Mouse (Mus musculus) heart, embryonic 11.5 days (tissue): ENCODE data around the gene Dock10. TPM values are rescaled to one million over a fixed set of nuclear protein-coding genes. Genes with fewer than 3 reads are reported as not detected.
"Not testable (repeated sequence)": the region's sequence is repeated elsewhere in the genome, so short reads cannot be mapped to it uniquely, and the experiment has no call there.

Experiments
- ATAC-seq: fragments of 200-750 bp; cut with Nextera tagmentation; replicated peaks from 2 replicates; pipeline ENCODE4 v1.8.0; 2017; ENCODE audit warnings: moderate library complexity; ENCODE audit not compliant: insufficient number of reproducible peaks, low FRiP score, low TSS enrichment
- H3K27ac ChIP-seq: fragments of 300-500 bp; sonication (generic); 2 replicates; pipeline ENCODE4 v1.5.1; 2014; ENCODE audit warnings: mild to moderate bottlenecking, low read depth, low read length
- H3K27me3 ChIP-seq: fragments of 300-500 bp; sonication (generic); 2 replicates; pipeline ENCODE4 v1.6.1; 2014; ENCODE audit warnings: mild to moderate bottlenecking, low read length, mixed read lengths; ENCODE audit not compliant: control insufficient read depth, insufficient read depth
- H3K36me3 ChIP-seq: fragments of 300-500 bp; sonication (generic); 2 replicates; pipeline ENCODE4 v1.6.1; 2014; ENCODE audit warnings: mild to moderate bottlenecking, low read length, moderate library complexity, mixed read lengths; ENCODE audit not compliant: control insufficient read depth, insufficient read depth
- H3K4me1 ChIP-seq: fragments of 300-500 bp; sonication (generic); 2 replicates; pipeline ENCODE4 v1.6.1; 2014; ENCODE audit warnings: low read length; ENCODE audit not compliant: control insufficient read depth, insufficient read depth
- H3K4me2 ChIP-seq: fragments of 300-500 bp; sonication (generic); 2 replicates; pipeline ENCODE4 v1.6.1; 2014; ENCODE audit warnings: mild to moderate bottlenecking, moderate library complexity
- H3K4me3 ChIP-seq: fragments of 300-500 bp; sonication (generic); 2 replicates; pipeline ENCODE4 v1.5.1; 2014; ENCODE audit warnings: low read depth, low read length
- H3K9ac ChIP-seq: fragments of 300-500 bp; sonication (generic); 2 replicates; pipeline ENCODE4 v1.6.1; 2014; ENCODE audit warnings: mild to moderate bottlenecking, low read depth, low read length, moderate library complexity
- H3K9me3 ChIP-seq: fragments of 300-500 bp; sonication (generic); replicated peaks from 2 replicates; pipeline ENCODE4 v1.6.1; 2016; ENCODE audit warnings: low read length; ENCODE audit not compliant: control insufficient read depth
- WGBS: fragments of 180-500 bp; shearing (Covaris S2); extraction: QIAGEN DNeasy Blood & Tissue Kit; methylation state at CpG from one replicate; pipeline ENCODE4 v1.1.7; 2014; ENCODE audit not compliant: insufficient replicate concordance; 5-methylcytosine and 5-hydroxymethylcytosine counted together
- polyA plus RNA-seq: library from polyadenylated mRNA; unstranded; fragments of >200 nt; fragmentation: Nextera tagmentation; extraction: Ambion mirVana; gene quantifications from 2 replicates; pipeline ENCODE4 v1.2.1, GENCODE M21; 2014

The Dock10 gene
- polyA plus RNA-seq, 1 experiment from 2014 or later: 3.6 TPM

DNA sequence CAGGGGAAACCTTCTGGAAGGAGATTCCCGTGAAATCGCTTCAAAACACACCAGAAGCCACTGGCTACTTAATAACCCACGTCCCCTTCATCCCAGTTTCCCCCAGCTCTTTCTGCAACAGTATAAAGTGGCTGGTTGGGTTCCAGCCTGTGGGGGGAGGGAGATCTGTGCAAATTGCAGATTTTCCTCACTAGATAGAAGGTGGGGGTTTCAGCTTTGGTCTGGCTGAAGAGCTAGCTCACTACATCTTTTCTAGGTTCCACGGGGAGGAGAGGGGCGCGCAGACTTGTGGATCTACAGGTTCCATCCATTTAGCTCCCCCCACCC, 714 bp downstream of the Dock10 start:
- peak overlapping the region; percentile 62 for H3K4me3 ChIP-seq
- H3K9ac ChIP-seq: no peak overlapping the region
- no peaks in the 10 kb centered on the region for H3K36me3 ChIP-seq
- under 1% methylated on average over 6 of the region's 6 CpGs for WGBS
- no peaks in the 10 kb centered on the region; the same call in 1 of the 2 replicates for H3K27me3 ChIP-seq
- H3K27ac ChIP-seq: no peak overlapping the region
- no peaks in the 10 kb centered on the region for H3K4me1 ChIP-seq
- no peak for ATAC-seq
- H3K4me2 ChIP-seq: peak overlapping the region; percentile 95
- H3K9me3 ChIP-seq: no peaks in the 10 kb centered on the region

DNA sequence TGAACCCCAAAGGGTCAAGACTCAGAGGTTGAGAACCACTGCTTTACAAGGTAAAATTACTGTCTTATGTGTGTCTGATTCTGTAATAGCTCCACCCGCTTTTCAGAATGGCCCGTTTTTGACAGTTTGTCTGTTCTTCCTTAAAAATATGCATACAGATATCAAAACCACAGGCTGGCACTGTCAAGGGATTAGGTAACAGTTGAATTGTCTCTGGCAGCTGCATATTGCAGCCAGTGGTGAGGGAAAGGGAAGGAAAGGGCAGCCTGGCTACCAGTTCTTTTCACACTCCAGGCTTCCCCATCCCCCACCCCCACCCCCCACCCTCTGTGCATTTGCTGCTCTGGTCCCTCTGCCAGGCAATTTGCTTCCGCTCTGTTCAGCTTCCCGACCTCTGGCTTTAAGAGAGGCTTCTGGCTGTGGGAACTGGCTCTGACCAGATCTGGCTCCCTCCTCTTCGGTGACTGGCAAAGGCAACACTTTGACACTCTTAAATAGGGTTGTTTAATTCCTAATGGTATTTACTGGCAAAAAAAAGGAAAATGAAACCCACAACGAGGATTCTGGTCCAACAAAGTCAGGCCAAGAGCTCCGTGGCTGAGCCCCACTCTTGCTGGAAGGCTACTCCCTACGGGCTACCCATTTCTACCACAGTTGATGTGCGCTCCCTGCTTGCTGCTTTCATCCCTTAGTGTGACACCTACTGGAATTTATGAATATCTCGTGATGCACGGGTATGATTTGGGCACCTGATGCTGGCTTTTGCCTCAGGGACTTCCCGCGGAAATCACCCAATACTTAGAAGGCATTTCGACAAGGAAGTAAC, 1.3 kb downstream of the Dock10 start:
- H3K4me1 ChIP-seq: no peaks in the 10 kb centered on the region
- H3K9ac ChIP-seq: no peak overlapping the region
- H3K9me3 ChIP-seq: no peaks in the 10 kb centered on the region
- ATAC-seq: no peak
- H3K4me3 ChIP-seq: peak overlapping the region; percentile 62
- H3K36me3 ChIP-seq: no peaks in the 10 kb centered on the region
- no peaks in the 10 kb centered on the region; the same call in 1 of the 2 replicates for H3K27me3 ChIP-seq
- WGBS: 6% methylated on average over 14 of the region's 14 CpGs
- H3K4me2 ChIP-seq: peak overlapping the region; percentile 95
- H3K27ac ChIP-seq: no peak overlapping the region

DNA sequence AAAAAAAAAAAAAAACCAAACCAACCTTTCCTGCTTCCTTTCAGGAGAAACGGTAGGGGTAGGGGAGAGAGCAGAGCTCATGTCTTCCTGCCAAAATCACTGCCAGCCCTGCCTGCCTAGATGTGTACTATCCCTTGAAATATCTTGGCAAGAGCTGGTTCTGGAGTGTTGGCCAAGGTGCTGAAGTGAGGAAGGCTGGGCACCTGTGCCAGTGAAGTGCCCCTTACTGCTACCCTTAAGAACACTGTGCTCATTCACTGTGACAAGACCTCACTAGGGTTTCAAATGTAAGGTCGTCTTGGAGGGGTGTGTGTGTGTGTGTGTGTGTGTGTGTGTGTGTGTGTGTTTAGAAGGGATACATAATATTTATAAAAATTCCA, 2.3 kb downstream of the Dock10 start:
- no peaks in the 10 kb centered on the region; the same call in 1 of the 2 replicates for H3K27me3 ChIP-seq
- no peak overlapping the region for H3K27ac ChIP-seq
- no peaks in the 10 kb centered on the region for H3K4me1 ChIP-seq
- no peak overlapping the region for H3K4me2 ChIP-seq
- WGBS: 43% methylated on average over 2 of the region's 2 CpGs
- H3K9ac ChIP-seq: no peak overlapping the region
- ATAC-seq: no peak
- no peak overlapping the region for H3K4me3 ChIP-seq
- H3K9me3 ChIP-seq: no peaks in the 10 kb centered on the region
- no peaks in the 10 kb centered on the region for H3K36me3 ChIP-seq

DNA sequence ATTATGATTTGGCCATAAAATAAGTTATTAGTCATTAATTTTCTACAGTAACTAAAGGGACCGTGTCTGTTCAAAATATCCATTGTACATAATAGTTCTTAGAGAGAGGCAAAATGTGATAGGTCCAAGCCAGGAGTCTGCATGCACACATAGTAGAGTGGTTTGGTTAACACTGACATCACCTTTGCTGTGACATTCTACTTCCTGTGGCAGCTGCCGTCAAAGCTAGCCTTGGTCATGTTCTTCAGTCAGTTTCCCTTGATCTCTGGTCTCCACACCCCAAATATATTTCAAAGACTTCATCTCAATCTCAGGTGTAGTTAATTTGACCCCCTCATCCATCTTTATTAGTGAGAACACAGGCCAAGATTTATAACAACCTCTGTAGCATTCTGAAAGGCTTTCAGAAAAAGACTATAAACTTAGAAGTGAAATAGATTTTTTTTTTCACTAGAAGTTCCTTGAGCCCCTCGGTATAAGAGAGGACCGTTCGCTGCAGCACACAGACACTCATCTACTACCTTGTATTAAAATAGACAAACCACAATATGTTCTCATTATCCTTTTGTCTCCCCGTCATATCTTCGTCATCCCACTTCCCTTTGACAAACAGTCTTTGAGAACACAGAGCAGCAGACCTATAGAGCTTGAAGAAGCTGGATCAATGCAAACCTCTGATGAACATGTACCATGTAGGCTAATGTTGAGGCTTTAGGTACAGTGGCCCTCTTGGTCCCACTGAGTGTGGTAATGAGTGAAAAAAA, 2.8 kb downstream of the Dock10 start:
- no peak overlapping the region for H3K9ac ChIP-seq
- H3K9me3 ChIP-seq: no peaks in the 10 kb centered on the region
- no peaks in the 10 kb centered on the region; the same call in 1 of the 2 replicates for H3K27me3 ChIP-seq
- H3K4me3 ChIP-seq: no peak overlapping the region
- H3K4me1 ChIP-seq: no peaks in the 10 kb centered on the region
- no peak overlapping the region for H3K27ac ChIP-seq
- WGBS: 83% methylated on average over 7 of the region's 7 CpGs
- H3K36me3 ChIP-seq: no peaks in the 10 kb centered on the region
- no peak for ATAC-seq
- no peak overlapping the region for H3K4me2 ChIP-seq

DNA sequence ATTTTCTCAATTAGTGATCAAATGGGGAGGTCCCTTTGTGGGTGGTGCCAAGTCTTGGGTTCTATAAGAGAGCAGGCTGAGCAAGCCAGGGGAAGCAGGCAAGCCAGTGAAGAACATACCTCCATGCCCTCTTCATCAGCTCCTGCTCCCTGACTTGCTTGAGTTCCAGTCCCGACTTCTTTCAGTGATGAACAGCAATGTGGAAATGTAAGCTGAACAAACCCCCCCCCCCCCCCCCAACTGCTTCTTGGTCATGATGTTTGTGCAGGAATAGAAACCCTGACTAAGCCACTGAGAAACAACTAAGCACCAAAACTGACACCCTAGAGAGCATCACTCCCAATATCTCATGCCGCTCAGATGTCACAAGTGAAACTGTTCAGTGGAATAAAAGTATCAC, 9.2 kb downstream of the Dock10 start:
- not testable (repeated sequence) for ATAC-seq
- WGBS: 79% methylated on average over 2 of the region's 2 CpGs

DNA sequence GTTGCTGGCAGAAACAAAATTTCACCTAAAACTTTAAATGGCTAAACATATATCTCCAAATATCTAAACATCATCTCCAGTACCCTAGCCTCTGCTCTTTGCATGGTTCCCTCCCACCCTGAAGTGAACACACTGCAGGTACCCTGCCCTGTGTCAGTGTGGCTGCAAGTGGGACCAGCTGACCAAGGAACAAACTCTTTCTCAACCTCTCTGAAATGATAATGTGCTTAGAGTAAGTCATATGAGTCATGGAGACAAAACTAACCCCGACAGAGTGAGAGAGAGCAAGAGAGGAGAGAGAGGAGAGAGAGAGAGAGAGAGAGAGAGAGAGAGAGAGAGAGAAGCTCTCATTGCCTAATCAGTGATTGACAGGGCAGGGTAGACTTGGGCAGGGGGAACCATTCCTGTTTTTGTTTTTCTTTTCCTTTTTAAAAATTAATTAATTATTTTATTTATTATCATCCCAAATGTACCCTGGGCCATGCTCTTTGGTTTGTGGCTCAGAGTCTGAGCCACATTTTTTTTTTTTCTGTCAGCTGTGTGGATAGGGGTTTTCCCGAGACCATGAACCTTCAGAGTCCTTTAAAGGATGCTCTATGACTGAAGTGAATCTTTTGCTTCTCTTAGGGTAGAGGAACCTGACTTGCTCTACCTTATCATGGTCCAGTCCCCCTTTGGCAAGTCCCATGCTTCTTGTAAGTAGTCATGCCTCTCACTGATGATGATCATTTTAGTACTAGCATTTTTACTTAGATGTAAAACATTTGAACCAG, 11.4 kb downstream of the Dock10 start:
- WGBS: 52% methylated on average over 2 of the region's 2 CpGs
- Histone ChIP-seq H3K9ac (no peak overlapping the region), H3K36me3 (no peaks in the 10 kb centered on the region), H3K27ac (no peak overlapping the region), H3K27me3 (no peaks in the 10 kb centered on the region), H3K4me1 (no peaks in the 10 kb centered on the region), H3K4me2 (no peak overlapping the region), H3K9me3 (no peaks in the 10 kb centered on the region), H3K4me3 (no peak overlapping the region)
- no peak for ATAC-seq

More for the DNA sequence above, 9.2 kb downstream of the Dock10 start:
- not testable (repeated sequence) for H3K4me1 ChIP-seq, H3K9me3 ChIP-seq, H3K4me3 ChIP-seq, H3K27ac ChIP-seq, H3K27me3 ChIP-seq, H3K9ac ChIP-seq, H3K36me3 ChIP-seq, H3K4me2 ChIP-seq

DNA sequence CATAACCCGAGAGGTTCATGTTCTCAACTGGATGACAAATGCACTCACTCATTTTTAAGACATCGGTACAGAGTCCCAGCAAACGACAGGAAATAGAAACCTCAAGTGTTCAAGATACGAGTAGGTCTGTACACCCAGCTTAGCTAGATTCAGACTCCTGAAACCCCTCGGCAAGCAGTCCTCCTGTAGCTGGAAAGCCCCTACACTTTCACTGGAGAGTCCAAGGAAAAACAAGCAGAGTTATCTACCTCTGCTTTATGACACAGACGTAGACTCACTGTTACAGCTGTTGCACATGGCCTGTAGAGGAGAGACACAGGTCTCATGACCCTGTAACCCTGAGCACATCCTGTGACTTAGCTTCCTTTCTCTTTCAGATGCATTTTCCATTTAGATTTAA, 12.1 kb downstream of the Dock10 start:
- Histone ChIP-seq H3K27me3 (no peaks in the 10 kb centered on the region), H3K9me3 (no peaks in the 10 kb centered on the region), H3K4me1 (no peaks in the 10 kb centered on the region), H3K4me3 (no peak overlapping the region), H3K27ac (no peak overlapping the region), H3K9ac (no peak overlapping the region), H3K36me3 (no peaks in the 10 kb centered on the region), H3K4me2 (no peak overlapping the region)
- 72% methylated on average over 6 of the region's 6 CpGs for WGBS
- ATAC-seq: no peak

DNA sequence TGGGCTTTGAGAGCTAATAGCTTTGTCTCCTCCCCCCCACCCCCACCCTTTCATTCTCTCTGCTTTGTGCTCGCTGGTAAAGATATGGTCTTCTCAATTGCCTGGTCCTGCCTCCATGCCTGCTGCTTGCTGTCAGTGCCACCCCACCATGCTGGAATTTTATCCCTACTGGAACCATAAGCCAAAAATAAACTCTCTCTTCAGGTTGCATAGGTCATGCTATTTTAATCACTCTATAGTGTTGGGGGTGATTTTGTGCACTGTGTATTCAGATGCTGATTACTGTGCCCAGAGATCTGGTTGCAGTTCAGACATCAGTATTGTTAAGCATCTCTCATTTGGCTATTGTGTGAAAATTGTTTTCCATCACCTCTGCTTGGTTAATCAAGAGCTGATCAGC, 18.9 kb downstream of the Dock10 start:
- H3K9ac ChIP-seq: no peak overlapping the region
- WGBS: 32% methylated on average over 1 of the region's 1 CpGs
- peak overlapping the region; percentile 22; the same call in 1 of the 2 replicates for H3K27ac ChIP-seq
- H3K36me3 ChIP-seq: no peaks in the 10 kb centered on the region
- peaks cover 4% of the 10 kb centered on the region; the same call in 1 of the 2 replicates for H3K4me1 ChIP-seq
- H3K27me3 ChIP-seq: no peaks in the 10 kb centered on the region
- H3K4me3 ChIP-seq: no peak overlapping the region
- 0 out of 2 replicates have a peak, but pooled peaks have one; percentile 31 for ATAC-seq
- H3K4me2 ChIP-seq: no peak overlapping the region
- H3K9me3 ChIP-seq: no peaks in the 10 kb centered on the region
